ENCODE assay signal across 14 mouse cellular contexts in the genomic region with DNA sequence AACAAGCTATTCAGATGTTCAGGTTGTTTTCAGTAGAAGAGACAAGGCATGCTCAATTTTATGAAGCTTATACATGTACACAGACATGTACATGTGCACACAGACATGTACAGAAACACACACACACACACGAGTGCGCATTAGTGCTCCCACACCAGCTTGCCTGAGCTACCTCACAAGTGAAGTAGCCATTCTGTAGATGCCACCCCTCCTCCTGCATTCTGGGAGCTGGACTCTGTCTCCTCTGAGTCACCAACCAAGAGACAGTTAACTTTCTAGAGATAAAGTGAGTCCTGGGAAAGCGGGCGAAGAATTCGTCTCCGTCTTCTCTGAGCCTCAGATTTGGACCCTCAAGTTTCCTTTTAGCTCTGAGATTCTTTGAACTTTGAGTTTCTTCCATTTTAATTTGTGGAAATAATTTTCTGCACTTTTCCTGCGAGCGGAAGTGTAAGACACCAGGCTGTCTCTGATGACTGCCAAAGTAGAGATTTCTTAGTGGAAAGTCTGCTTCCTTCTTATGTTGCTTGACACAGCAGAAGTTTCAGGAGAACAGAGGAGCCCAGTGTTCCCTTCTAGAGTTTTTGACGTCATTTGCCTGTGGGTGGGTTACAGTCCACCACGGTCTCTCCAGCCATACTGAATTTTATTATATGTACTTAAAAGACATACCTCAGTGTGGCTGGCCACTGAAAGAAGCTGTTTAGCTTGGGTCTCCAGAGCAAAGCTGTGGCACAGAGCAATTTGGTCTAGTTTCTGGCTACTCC.
DNase-seq lines count a peak whose midpoint lies in the region; ATAC-seq and TF ChIP-seq lines count a peak whose summit lies in the region.
"Had no signal": no experiment of that assay in that cellular context is flagged by ENCODE, and none has a peak within 500 bp of the region (broad histone marks: within the 10 kb centered on the region; RNA-seq: fewer than 3 reads in every experiment).

No protein-coding gene starts in this region.

- peak overlapping the region; percentile 16; the same call in 1 of the 2 replicates for H3K27ac ChIP-seq in kidney, postnatal 0 days
- peak overlapping the region; percentile 22; the same call in 1 of the 2 replicates for H3K27ac ChIP-seq in stomach, embryonic 15.5 days
- no peak overlapping the region for H3K27ac ChIP-seq in stomach, postnatal 0 days (replicated peaks)
- peak overlapping the region; percentile 59 to 83 for H3K27ac ChIP-seq in heart, embryonic 14.5 days (replicated peaks in 1 of 2; ENCODE audit: control insufficient read depth in 1 of 2, insufficient read depth in 1 of 2, low read depth in 2 of 2, low read length in 2 of 2)
- H3K27ac ChIP-seq in stomach, embryonic 16.5 days (ENCODE audit: low read length) = 0 out of 2 replicates have a peak overlapping the region, but pooled peaks have one; percentile 15
- H3K27ac ChIP-seq: liver, embryonic 14.5 days; neural tube, embryonic 15.5 days had no signal

- no peak overlapping the region for H3K4me3 ChIP-seq in kidney, postnatal 0 days (replicated peaks; ENCODE audit: low read depth, low read length)
- no peak overlapping the region for H3K4me3 ChIP-seq in stomach, embryonic 15.5 days (replicated peaks)
- H3K4me3 ChIP-seq in stomach, postnatal 0 days (ENCODE audit: low read depth, low read length) = no peak overlapping the region
- H3K4me3 ChIP-seq in heart, embryonic 14.5 days (ENCODE audit: control insufficient read depth in 1 of 2, insufficient read depth in 1 of 2, low read depth in 1 of 2, low read length in 2 of 2) = no peak overlapping the region
- no peak overlapping the region for H3K4me3 ChIP-seq in stomach, embryonic 16.5 days (replicated peaks; ENCODE audit: low read length)
- H3K4me3 ChIP-seq: hindbrain, embryonic 12.5 days; neural tube, embryonic 15.5 days had no signal

- TF ChIP-seq EP300 in stomach, postnatal 0 days (optimal IDR thresholded peaks at IDR 0.05) = no peak

- DNase-seq in kidney, postnatal 0 days (ENCODE audit: low spot score) = no peak
- DNase-seq in kidney, adult 11 months = no peak
- no peak for DNase-seq in stomach, postnatal 0 days (ENCODE audit: low spot score)
- DNase-seq: cerebellum, postnatal 36 days; right cerebral cortex, postnatal 14 days had no signal

- H3K27me3 ChIP-seq in kidney, postnatal 0 days (ENCODE audit: insufficient read depth, low read length) = no peaks in the 10 kb centered on the region
- no peaks in the 10 kb centered on the region for H3K27me3 ChIP-seq in stomach, embryonic 15.5 days (replicated peaks)
- H3K27me3 ChIP-seq in stomach, postnatal 0 days (ENCODE audit: control insufficient read depth, insufficient read depth, low read length) = no peaks in the 10 kb centered on the region
- no peaks in the 10 kb centered on the region for H3K27me3 ChIP-seq in heart, embryonic 14.5 days (ENCODE audit: control insufficient read depth, insufficient read depth, low read length)
- H3K27me3 ChIP-seq in stomach, embryonic 16.5 days (ENCODE audit: control insufficient read depth, insufficient read depth, low read length) = no peaks in the 10 kb centered on the region
- H3K27me3 ChIP-seq: hindbrain, embryonic 12.5 days; neural tube, embryonic 15.5 days had no signal

- no peak overlapping the region for H3K9ac ChIP-seq in kidney, postnatal 0 days (ENCODE audit: low read depth, low read length)
- H3K9ac ChIP-seq in stomach, embryonic 15.5 days = no peak overlapping the region
- no peak overlapping the region for H3K9ac ChIP-seq in stomach, postnatal 0 days (ENCODE audit: low read length)
- H3K9ac ChIP-seq in heart, embryonic 14.5 days (ENCODE audit: low read length) = no peak overlapping the region
- H3K9ac ChIP-seq in stomach, embryonic 16.5 days (ENCODE audit: low read length) = no peak overlapping the region
- H3K9ac ChIP-seq: hindbrain, embryonic 12.5 days; liver, embryonic 14.5 days; neural tube, embryonic 15.5 days had no signal

- H3K4me1 ChIP-seq in kidney, postnatal 0 days (replicated peaks; ENCODE audit: insufficient read depth, low read length) = no peaks in the 10 kb centered on the region
- no peaks in the 10 kb centered on the region for H3K4me1 ChIP-seq in stomach, embryonic 15.5 days
- no peaks in the 10 kb centered on the region for H3K4me1 ChIP-seq in stomach, postnatal 0 days (replicated peaks; ENCODE audit: control insufficient read depth, insufficient read depth)
- peaks cover 0 to 2% of the 10 kb centered on the region in 2 experiments; a peak in 1 of 4 replicates for H3K4me1 ChIP-seq in heart, embryonic 14.5 days (ENCODE audit: control insufficient read depth in 2 of 2, insufficient read depth in 2 of 2, low read length in 2 of 2)
- H3K4me1 ChIP-seq in stomach, embryonic 16.5 days (ENCODE audit: control insufficient read depth, insufficient read depth, low read length) = no peaks in the 10 kb centered on the region
- H3K4me1 ChIP-seq: neural tube, embryonic 15.5 days had no signal

- TF ChIP-seq CTCF in kidney, postnatal 0 days (IDR thresholded peaks at IDR 0.05; ENCODE audit: low read depth) = no peak
- TF ChIP-seq CTCF in stomach, postnatal 0 days (IDR thresholded peaks at IDR 0.05; ENCODE audit: low read depth) = no peak

- ATAC-seq in kidney, postnatal 0 days (replicated peaks; ENCODE audit: low FRiP score, low read depth) = no peak
- no peak for ATAC-seq in stomach, embryonic 15.5 days (ENCODE audit: insufficient read depth, low FRiP score, low read depth)
- ATAC-seq in stomach, postnatal 0 days (ENCODE audit: low FRiP score, low TSS enrichment) = no peak
- no peak for ATAC-seq in heart, embryonic 14.5 days (ENCODE audit: insufficient number of reproducible peaks, insufficient read depth, low FRiP score, low read depth)
- ATAC-seq in stomach, embryonic 16.5 days (ENCODE audit: insufficient read depth, low FRiP score) = no peak
- ATAC-seq in erythroblast, adult 5-6 weeks (replicated peaks; ENCODE audit: low FRiP score, poor library complexity, severe bottlenecking) = no peak
- ATAC-seq: forebrain, embryonic 16.5 days had no signal

- H3K36me3 ChIP-seq in kidney, postnatal 0 days (ENCODE audit: insufficient read depth, low read length) = no peaks in the 10 kb centered on the region
- no peaks in the 10 kb centered on the region for H3K36me3 ChIP-seq in stomach, embryonic 15.5 days
- H3K36me3 ChIP-seq in stomach, postnatal 0 days (ENCODE audit: control insufficient read depth, insufficient read depth, low read length) = no peaks in the 10 kb centered on the region
- no peaks in the 10 kb centered on the region for H3K36me3 ChIP-seq in heart, embryonic 14.5 days (ENCODE audit: control insufficient read depth, insufficient read depth, low read length)
- H3K36me3 ChIP-seq in stomach, embryonic 16.5 days (ENCODE audit: control insufficient read depth, insufficient read depth, low read length) = no peaks in the 10 kb centered on the region
- H3K36me3 ChIP-seq: hindbrain, embryonic 12.5 days; neural tube, embryonic 15.5 days had no signal

- H3K9me3 ChIP-seq in kidney, postnatal 0 days (replicated peaks; ENCODE audit: low read length) = no peaks in the 10 kb centered on the region
- no peaks in the 10 kb centered on the region for H3K9me3 ChIP-seq in stomach, embryonic 15.5 days
- no peaks in the 10 kb centered on the region for H3K9me3 ChIP-seq in stomach, postnatal 0 days (ENCODE audit: control insufficient read depth, low read length)
- H3K9me3 ChIP-seq in heart, embryonic 14.5 days (ENCODE audit: control insufficient read depth, low read length) = no peaks in the 10 kb centered on the region
- H3K9me3 ChIP-seq in stomach, embryonic 16.5 days (replicated peaks; ENCODE audit: control insufficient read depth, low read length) = no peaks in the 10 kb centered on the region
- H3K9me3 ChIP-seq: hindbrain, embryonic 12.5 days; neural tube, embryonic 15.5 days had no signal

- 79% methylated on average over 10 of the region's 10 CpGs for WGBS in kidney, postnatal 0 days
- WGBS in stomach, embryonic 15.5 days = 86% methylated on average over 10 of the region's 10 CpGs
- 85% methylated on average over 10 of the region's 10 CpGs for WGBS in stomach, postnatal 0 days
- WGBS in heart, embryonic 14.5 days = 68% methylated on average over 10 of the region's 10 CpGs
- 84% methylated on average over 10 of the region's 10 CpGs for WGBS in stomach, embryonic 16.5 days

- no peak overlapping the region for H3K4me2 ChIP-seq in kidney, postnatal 0 days (ENCODE audit: low read length)
- H3K4me2 ChIP-seq in stomach, embryonic 15.5 days = no peak overlapping the region
- H3K4me2 ChIP-seq in stomach, postnatal 0 days (replicated peaks; ENCODE audit: low read depth) = no peak overlapping the region
- no peak overlapping the region for H3K4me2 ChIP-seq in heart, embryonic 14.5 days (ENCODE audit: low read length)
- no peak overlapping the region for H3K4me2 ChIP-seq in stomach, embryonic 16.5 days (ENCODE audit: low read depth, low read length)
- H3K4me2 ChIP-seq: hindbrain, embryonic 12.5 days; midbrain, embryonic 11.5 days; neural tube, embryonic 15.5 days had no signal
